Mouse (Mus musculus) left cerebral cortex, adult 11 months (tissue): Measurements from ENCODE around the gene Specc1.
"Not testable (repeated sequence)": the region's sequence is repeated elsewhere in the genome, so short reads cannot be mapped to it uniquely, and the experiment has no call there.

Experiments used
- DNase-seq: peaks from one replicate; pipeline ENCODE4 v3.0.0; 2022; ENCODE audit warnings: low spot score

Specc1 gene

GRCm38 (mm10) chr11:61956572-61957295 is at the start of gene Specc1:
Gene Specc1 (plus strand): TSS chr11:61956763.
- DNase-seq, result peak; percentile 87

GRCm38 (mm10) chr11:61908315-61908714 is 48.2 kb upstream of the Specc1 start:
- no peak for DNase-seq

- DNase-seq, result no peak
Measured at GRCm38 (mm10) chr11:61919702-61920101, 36.9 kb upstream of the Specc1 start.

- DNase-seq, result no peak
Measured at GRCm38 (mm10) chr11:61923309-61923708, 33.3 kb upstream of the Specc1 start.

- DNase-seq, result no peak
Measured at GRCm38 (mm10) chr11:61929323-61930097, 27.1 kb upstream of the Specc1 start.

GRCm38 (mm10) chr11:61930098-61930517 is 26.5 kb upstream of the Specc1 start, which contains the start of gene Akap10:
Gene Akap10 (minus strand): TSS chr11:61930252.
- peak; percentile 92 for DNase-seq

- DNase-seq, result no peak
Measured at GRCm38 (mm10) chr11:61930640-61931586, 25.6 kb upstream of the Specc1 start.

- no peak for DNase-seq
Measured at GRCm38 (mm10) chr11:61937761-61938160, 18.8 kb upstream of the Specc1 start.

GRCm38 (mm10) chr11:61942903-61943302 is 13.7 kb upstream of the Specc1 start:
- no peak for DNase-seq

GRCm38 (mm10) chr11:61944417-61944816 is 12.1 kb upstream of the Specc1 start:
- no peak for DNase-seq

GRCm38 (mm10) chr11:61946608-61947007 is 10.0 kb upstream of the Specc1 start:
- DNase-seq, result no peak

GRCm38 (mm10) chr11:61949315-61949714 is 7.2 kb upstream of the Specc1 start:
- DNase-seq, result no peak

GRCm38 (mm10) chr11:61950632-61951031 is 5.9 kb upstream of the Specc1 start:
- peak; percentile 71 for DNase-seq

GRCm38 (mm10) chr11:61955136-61955535 is 1.4 kb upstream of the Specc1 start:
- no peak for DNase-seq

- no peak for DNase-seq
Measured at GRCm38 (mm10) chr11:61955951-61956350, 612 bp upstream of the Specc1 start.

- DNase-seq, result no peak
Measured at GRCm38 (mm10) chr11:61957296-61957813, 792 bp downstream of the Specc1 start.

- not testable (repeated sequence) for DNase-seq
Measured at GRCm38 (mm10) chr11:61958706-61959105, 2.1 kb downstream of the Specc1 start.

GRCm38 (mm10) chr11:61960096-61960495 is 3.5 kb downstream of the Specc1 start:
- DNase-seq, result no peak

- DNase-seq, result no peak
Measured at GRCm38 (mm10) chr11:61962684-61963083, 6.1 kb downstream of the Specc1 start.

- DNase-seq, result no peak
Measured at GRCm38 (mm10) chr11:61963193-61963592, 6.6 kb downstream of the Specc1 start.

GRCm38 (mm10) chr11:61964611-61965010 is 8.0 kb downstream of the Specc1 start:
- no peak for DNase-seq

- no peak for DNase-seq
Measured at GRCm38 (mm10) chr11:61967034-61967433, 10.5 kb downstream of the Specc1 start.
